Mouse (Mus musculus): ENCODE results near the gene Gm4869.

Gene Gm4869

DNA sequence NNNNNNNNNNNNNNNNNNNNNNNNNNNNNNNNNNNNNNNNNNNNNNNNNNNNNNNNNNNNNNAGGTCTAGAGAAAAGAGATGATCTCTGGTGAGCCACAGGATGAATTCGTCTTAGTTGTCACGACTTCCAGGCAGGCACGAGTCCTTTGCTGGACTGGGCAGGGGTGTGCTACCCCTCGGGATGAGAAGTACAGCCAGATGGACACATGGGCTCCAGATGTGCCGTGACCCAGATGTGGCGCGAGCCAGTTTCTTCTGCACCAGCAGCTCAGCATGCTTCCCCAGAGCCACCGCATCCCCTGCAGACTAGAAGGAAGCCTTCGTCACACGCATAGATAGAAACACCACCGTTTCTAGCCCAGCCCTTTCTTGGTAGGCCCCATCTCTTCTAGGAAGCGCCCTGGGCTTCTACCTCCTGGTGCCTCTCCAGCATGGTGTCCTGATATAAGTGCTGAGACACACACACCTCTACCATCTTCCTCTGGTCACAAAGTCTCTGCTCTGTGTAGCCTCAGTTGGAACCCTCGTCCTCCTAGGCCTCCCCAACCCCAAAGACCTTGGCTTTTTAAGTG, 92.8 kb downstream of the Gm4869 start:
- DNase-seq = no peak

DNA sequence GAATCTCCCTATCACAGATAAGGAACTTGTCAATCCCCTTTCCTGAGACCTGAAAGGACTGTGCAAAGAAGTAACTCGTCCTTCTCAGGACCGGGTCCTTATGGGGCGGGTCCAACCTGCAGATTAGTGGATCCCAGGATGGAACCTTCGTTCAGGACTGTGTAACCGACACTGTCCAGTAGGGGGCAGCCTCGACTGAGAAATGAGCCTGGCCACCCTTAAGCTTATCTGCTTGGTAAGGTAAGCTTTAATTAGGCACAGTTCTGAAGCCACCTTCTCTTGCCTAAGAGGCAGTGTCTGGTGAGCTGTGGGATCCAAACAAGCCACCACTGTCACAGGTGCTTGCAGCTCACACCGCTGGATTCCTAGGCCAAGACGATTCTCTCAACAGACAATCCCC, 94.7 kb downstream of the Gm4869 start:
- DNase-seq = peak; percentile 62

DNA sequence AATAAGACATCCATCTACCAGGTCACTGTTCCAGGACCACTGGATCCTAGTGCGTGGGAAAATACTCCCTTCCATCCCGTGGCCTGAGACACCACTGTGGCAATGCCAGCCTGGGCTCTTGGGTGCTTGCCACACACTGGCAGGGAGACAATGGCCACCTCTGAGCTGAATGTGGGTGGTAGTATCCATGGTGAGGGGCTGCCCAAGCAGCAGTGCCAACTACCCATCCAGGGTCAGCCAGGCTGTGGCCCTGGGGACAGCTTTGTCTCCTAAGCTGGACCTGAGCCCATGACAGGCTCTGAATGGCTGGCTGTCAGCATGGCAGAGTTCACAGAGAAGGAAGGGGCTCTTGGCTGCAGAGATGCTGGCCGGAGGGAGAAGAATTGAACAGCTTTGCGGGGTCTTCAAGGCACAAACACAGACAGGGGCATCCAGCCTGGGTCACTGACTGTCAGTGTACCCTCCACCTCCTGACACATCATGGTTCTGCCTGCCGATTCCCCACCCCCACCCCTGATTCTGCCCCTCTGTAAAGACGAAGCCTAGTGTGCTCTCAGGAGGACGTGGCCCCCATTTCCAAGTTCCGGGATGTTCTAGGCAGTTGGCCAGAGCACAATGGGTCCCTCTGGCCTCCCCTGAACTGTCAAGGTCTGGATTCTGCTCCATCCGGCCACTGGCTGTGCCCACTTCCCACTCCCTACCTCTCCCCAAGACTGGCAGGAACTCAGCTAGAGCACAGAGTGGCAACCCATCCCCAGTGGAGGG, 97.5 kb downstream of the Gm4869 start:
- no peak for DNase-seq

Data from kidney, adult 11 months (tissue).